Mouse (Mus musculus) heart, embryonic 12.5 days (tissue): ENCODE results near the gene Slc12a8. TPM values are rescaled to one million over a fixed set of nuclear protein-coding genes. Genes with fewer than 3 reads are reported as not detected.

Experiments
- ATAC-seq: fragments of 200-750 bp; cut with Nextera tagmentation; 2 replicates; pipeline ENCODE4 v1.8.0; 2017; ENCODE audit warnings: moderate TSS enrichment, moderate library complexity; ENCODE audit not compliant: insufficient number of reproducible peaks, low FRiP score
- H3K27ac ChIP-seq: fragments of 300-500 bp; sonication (generic); 2 replicates; pipeline ENCODE4 v1.5.1; 2016; ENCODE audit warnings: mild to moderate bottlenecking, moderate library complexity; ENCODE audit not compliant: poor library complexity, severe bottlenecking
- H3K27me3 ChIP-seq: fragments of 300-500 bp; sonication (generic); replicated peaks from 2 replicates; pipeline ENCODE4 v1.6.1; 2016; ENCODE audit warnings: mild to moderate bottlenecking, moderate library complexity
- H3K36me3 ChIP-seq: fragments of 300-500 bp; sonication (generic); 2 replicates; pipeline ENCODE4 v1.6.1; 2016; ENCODE audit warnings: mild to moderate bottlenecking, moderate library complexity
- H3K4me1 ChIP-seq: fragments of 300-500 bp; sonication (generic); replicated peaks from 2 replicates; pipeline ENCODE4 v1.6.1; 2016; ENCODE audit warnings: mild to moderate bottlenecking
- H3K4me2 ChIP-seq: fragments of 300-500 bp; sonication (generic); 2 replicates; pipeline ENCODE4 v1.6.1; 2016; ENCODE audit warnings: mild to moderate bottlenecking, moderate library complexity
- H3K4me3 ChIP-seq: fragments of 300-500 bp; sonication (generic); 2 replicates; pipeline ENCODE4 v1.5.1; 2016; ENCODE audit warnings: mild to moderate bottlenecking
- H3K9ac ChIP-seq: fragments of 300-500 bp; sonication (generic); 2 replicates; pipeline ENCODE4 v1.6.1; 2016; ENCODE audit warnings: mild to moderate bottlenecking, moderate library complexity
- H3K9me3 ChIP-seq: fragments of 300-500 bp; sonication (generic); replicated peaks from 2 replicates; pipeline ENCODE4 v1.6.1; 2016; ENCODE audit warnings: mild to moderate bottlenecking, moderate library complexity
- WGBS: fragments of 180-500 bp; shearing (Covaris S2); methylation state at CpG from one replicate; pipeline ENCODE4 v1.1.7; 2016; 5-methylcytosine and 5-hydroxymethylcytosine counted together
- polyA plus RNA-seq: library from polyadenylated mRNA; unstranded; fragments of >200 nt; fragmentation: Nextera tagmentation; extraction: Ambion mirVana; gene quantifications from 2 replicates; pipeline ENCODE4 v1.2.1, GENCODE M21; 2016

The Slc12a8 gene
- polyA plus RNA-seq, 1 experiment from 2014 or later: 1.3 TPM

- no peaks in the 10 kb centered on the region for H3K36me3 ChIP-seq
- H3K27ac ChIP-seq: 0 out of 2 replicates have a peak overlapping the region, but pooled peaks have one; percentile 18
- no peak overlapping the region for H3K4me2 ChIP-seq
- no peak overlapping the region for H3K9ac ChIP-seq
- peaks cover 35% of the 10 kb centered on the region for H3K4me1 ChIP-seq
- 0 out of 2 replicates have a peak, but pooled peaks cover 3% of the 10 kb centered on the region for H3K9me3 ChIP-seq
- 45% methylated on average over 7 of the region's 7 CpGs for WGBS
- ATAC-seq: peak; percentile 36; the same call in 1 of the 2 replicates
- no peak overlapping the region for H3K4me3 ChIP-seq
- no peaks in the 10 kb centered on the region for H3K27me3 ChIP-seq
Measured at GRCm38 (mm10) chr16:33676347-33677312, 159.5 kb downstream of the Slc12a8 start.

- WGBS: 85% methylated on average over 7 of the region's 7 CpGs
- no peak overlapping the region for H3K27ac ChIP-seq
- no peak for ATAC-seq
Measured at GRCm38 (mm10) chr16:33677313-33677690, 160.2 kb downstream of the Slc12a8 start.

GRCm38 (mm10) chr16:33677901-33678300, 160.8 kb downstream of the Slc12a8 start:
- Histone ChIP-seq H3K27ac (no peak overlapping the region), H3K4me2 (no peak overlapping the region), H3K4me1 (peaks cover 35% of the 10 kb centered on the region), H3K27me3 (no peaks in the 10 kb centered on the region), H3K9ac (no peak overlapping the region), H3K4me3 (no peak overlapping the region), H3K36me3 (no peaks in the 10 kb centered on the region), H3K9me3 (0 out of 2 replicates have a peak, but pooled peaks cover 3% of the 10 kb centered on the region)
- no peak for ATAC-seq
- 84% methylated on average over 5 of the region's 5 CpGs for WGBS

More at GRCm38 (mm10) chr16:33677313-33677690, 160.2 kb downstream of the Slc12a8 start:
- H3K9me3 ChIP-seq: 0 out of 2 replicates have a peak, but pooled peaks cover 3% of the 10 kb centered on the region
- H3K4me2 ChIP-seq: no peak overlapping the region
- no peaks in the 10 kb centered on the region for H3K36me3 ChIP-seq
- no peak overlapping the region for H3K9ac ChIP-seq
- no peaks in the 10 kb centered on the region for H3K27me3 ChIP-seq
- no peak overlapping the region for H3K4me3 ChIP-seq
- H3K4me1 ChIP-seq: peaks cover 35% of the 10 kb centered on the region

GRCm38 (mm10) chr16:33680271-33680670, 163.1 kb downstream of the Slc12a8 start:
- Histone ChIP-seq H3K4me2 (no peak overlapping the region), H3K4me1 (peaks cover 32% of the 10 kb centered on the region), H3K9me3 (no peaks in the 10 kb centered on the region), H3K36me3 (no peaks in the 10 kb centered on the region), H3K4me3 (no peak overlapping the region), H3K27me3 (no peaks in the 10 kb centered on the region), H3K9ac (no peak overlapping the region), H3K27ac (no peak overlapping the region)
- ATAC-seq: no peak
- WGBS: 66% methylated on average over 7 of the region's 7 CpGs

- 52% methylated on average over 10 of the region's 10 CpGs for WGBS
- no peak overlapping the region for H3K27ac ChIP-seq
- no peak for ATAC-seq
Measured at GRCm38 (mm10) chr16:33680816-33681215, 163.7 kb downstream of the Slc12a8 start.

GRCm38 (mm10) chr16:33681661-33682060, 164.5 kb downstream of the Slc12a8 start:
- H3K4me2 ChIP-seq: no peak overlapping the region
- no peak overlapping the region for H3K4me3 ChIP-seq
- H3K36me3 ChIP-seq: no peaks in the 10 kb centered on the region
- H3K9me3 ChIP-seq: no peaks in the 10 kb centered on the region
- no peak overlapping the region for H3K9ac ChIP-seq
- H3K4me1 ChIP-seq: peaks cover 31% of the 10 kb centered on the region
- H3K27me3 ChIP-seq: no peaks in the 10 kb centered on the region
- no peak for ATAC-seq
- H3K27ac ChIP-seq: no peak overlapping the region

More at GRCm38 (mm10) chr16:33680816-33681215, 163.7 kb downstream of the Slc12a8 start:
- Histone ChIP-seq H3K9ac (no peak overlapping the region), H3K36me3 (no peaks in the 10 kb centered on the region), H3K27me3 (no peaks in the 10 kb centered on the region), H3K4me2 (no peak overlapping the region), H3K4me1 (peaks cover 30% of the 10 kb centered on the region), H3K9me3 (no peaks in the 10 kb centered on the region), H3K4me3 (no peak overlapping the region)

GRCm38 (mm10) chr16:33682651-33683050, 165.5 kb downstream of the Slc12a8 start:
- WGBS: 81% methylated on average over 3 of the region's 3 CpGs

GRCm38 (mm10) chr16:33683206-33684161, 166.4 kb downstream of the Slc12a8 start:
- ATAC-seq: no peak
- Histone ChIP-seq H3K4me1 (peaks cover 42% of the 10 kb centered on the region), H3K4me2 (peak overlapping the region; percentile 76), H3K27me3 (no peaks in the 10 kb centered on the region), H3K36me3 (peaks cover 4% of the 10 kb centered on the region; the same call in 1 of the 2 replicates), H3K4me3 (peak overlapping the region; percentile 82), H3K27ac (peak overlapping the region; percentile 87), H3K9ac (peak overlapping the region; percentile 95; the same call in 1 of the 2 replicates), H3K9me3 (no peaks in the 10 kb centered on the region)
- 66% methylated on average over 13 of the region's 13 CpGs for WGBS

More at GRCm38 (mm10) chr16:33682651-33683050, 165.5 kb downstream of the Slc12a8 start:
- Histone ChIP-seq H3K27me3 (no peaks in the 10 kb centered on the region), H3K4me2 (no peak overlapping the region), H3K27ac (no peak overlapping the region), H3K9me3 (no peaks in the 10 kb centered on the region), H3K9ac (no peak overlapping the region), H3K36me3 (no peaks in the 10 kb centered on the region), H3K4me3 (no peak overlapping the region), H3K4me1 (peaks cover 34% of the 10 kb centered on the region)
- ATAC-seq: no peak

- peak within 1 kb of the TSS; percentile 82 for H3K4me3 ChIP-seq
- peak within 1 kb of the TSS; percentile 76 for H3K4me2 ChIP-seq
- WGBS: 1% methylated on average over 51 of the region's 57 CpGs
- H3K27ac ChIP-seq: peak within 1 kb of the TSS; percentile 87
- H3K9ac ChIP-seq: peak within 1 kb of the TSS; percentile 95
- no peaks in the 10 kb centered on the region for H3K27me3 ChIP-seq
- H3K4me1 ChIP-seq: peaks cover 48% of the 10 kb centered on the region
- ATAC-seq: peak; percentile 85
- H3K36me3 ChIP-seq: peaks cover 5% of the 10 kb centered on the region; the same call in 1 of the 2 replicates
- H3K9me3 ChIP-seq: no peaks in the 10 kb centered on the region
Measured at GRCm38 (mm10) chr16:33684162-33684702, 167.1 kb downstream of the Slc12a8 start, which contains the start of gene Heg1. TSS of gene Heg1 (plus strand) at chr16:33684370.
